Mouse (Mus musculus): ENCODE data around the gene Fam189a1. TPM values are rescaled to one million over a fixed set of nuclear protein-coding genes. Genes with fewer than 3 reads are reported as not detected.

Gene Fam189a1
- polyA plus RNA-seq (2012): not detected in 2 replicates

DNA sequence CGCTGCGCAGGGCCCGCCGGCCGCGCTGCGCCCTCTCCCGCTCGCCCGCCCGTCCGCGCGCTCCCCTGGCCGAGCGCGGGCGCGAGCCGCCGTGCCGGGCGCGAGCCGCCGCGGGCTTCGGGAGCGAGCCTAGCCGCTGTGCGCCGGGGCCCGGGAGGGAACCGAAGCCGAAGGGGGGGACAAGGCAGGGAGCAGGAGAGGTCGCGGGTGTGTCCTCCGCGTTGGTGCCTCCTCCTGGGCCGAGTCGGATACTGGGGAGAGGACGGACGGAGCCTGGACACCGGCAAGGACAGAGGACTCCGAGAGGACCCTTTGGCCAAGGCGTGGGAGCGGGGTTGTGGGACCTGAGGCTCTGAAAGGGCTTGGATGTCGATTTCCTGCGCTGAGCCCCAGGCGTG, at the start of gene Fam189a1:
Fam189a1 (minus strand) TSS at position 57 of the 398 bp plus-strand sequence.
- no peak for TF ChIP-seq GATA1 (IDR thresholded peaks at IDR 0.05; ENCODE audit: low read length)

DNA sequence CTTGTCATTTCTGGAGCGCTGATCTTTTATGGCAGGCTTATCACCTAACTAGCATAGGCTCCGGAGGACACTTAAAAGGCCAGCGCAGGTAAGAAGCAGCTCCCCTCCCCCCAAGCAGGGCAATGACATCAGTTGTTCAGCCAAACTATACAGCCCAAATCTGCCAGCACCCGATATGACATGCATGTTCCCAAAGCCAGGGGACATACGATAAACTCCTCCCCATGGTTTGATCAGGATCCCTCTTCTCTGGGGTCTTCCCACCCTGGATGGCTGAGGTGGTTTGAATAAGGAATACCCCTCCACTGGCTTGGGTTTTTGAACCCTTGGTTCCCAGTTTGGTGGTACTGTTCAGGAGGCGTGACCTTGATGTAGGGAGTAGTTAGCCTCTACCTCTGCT, 49.7 kb upstream of the Fam189a1 start:
- TF ChIP-seq GATA1 (IDR thresholded peaks at IDR 0.05; ENCODE audit: low read length): no peak

DNA sequence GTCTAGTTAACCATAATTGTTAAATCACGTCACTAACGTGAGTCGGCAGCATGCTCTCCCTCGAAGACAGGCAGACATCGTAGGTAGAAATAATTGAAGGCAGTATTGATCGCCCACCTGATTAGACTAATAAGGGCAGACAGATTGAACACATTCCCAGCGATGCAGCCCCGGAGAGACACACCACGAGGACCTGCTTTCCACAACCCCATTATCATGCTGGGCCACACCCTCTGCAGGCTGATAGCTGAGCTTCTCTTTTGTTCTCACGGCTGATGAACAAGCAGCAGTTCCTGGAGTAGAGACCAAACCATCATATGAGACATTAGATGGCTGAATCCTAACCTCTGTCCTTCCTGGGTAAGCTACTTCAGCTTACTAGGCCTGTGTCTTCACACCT, 46.3 kb upstream of the Fam189a1 start:
- no peak for TF ChIP-seq GATA1 (IDR thresholded peaks at IDR 0.05; ENCODE audit: low read length)

DNA sequence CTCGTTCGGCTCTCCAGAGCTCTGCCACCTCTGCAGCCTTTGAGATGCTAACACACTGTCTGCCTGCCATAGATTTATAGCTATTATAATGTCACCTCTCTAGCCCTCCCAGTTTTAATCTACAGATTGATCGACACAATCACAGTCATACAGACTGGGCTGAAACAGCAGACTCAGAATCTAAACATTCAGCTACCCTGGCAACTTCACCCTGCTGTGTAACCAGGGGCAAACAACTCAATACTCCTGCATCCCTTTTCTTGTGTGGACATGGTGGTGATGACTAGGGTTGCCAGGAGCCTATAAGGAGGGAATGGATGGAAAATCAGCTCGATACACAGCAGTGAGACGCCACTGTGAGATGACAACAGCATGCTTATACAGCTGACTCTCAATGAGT, 24.3 kb upstream of the Fam189a1 start:
- no peak for TF ChIP-seq GATA1 (IDR thresholded peaks at IDR 0.05; ENCODE audit: low read length)

DNA sequence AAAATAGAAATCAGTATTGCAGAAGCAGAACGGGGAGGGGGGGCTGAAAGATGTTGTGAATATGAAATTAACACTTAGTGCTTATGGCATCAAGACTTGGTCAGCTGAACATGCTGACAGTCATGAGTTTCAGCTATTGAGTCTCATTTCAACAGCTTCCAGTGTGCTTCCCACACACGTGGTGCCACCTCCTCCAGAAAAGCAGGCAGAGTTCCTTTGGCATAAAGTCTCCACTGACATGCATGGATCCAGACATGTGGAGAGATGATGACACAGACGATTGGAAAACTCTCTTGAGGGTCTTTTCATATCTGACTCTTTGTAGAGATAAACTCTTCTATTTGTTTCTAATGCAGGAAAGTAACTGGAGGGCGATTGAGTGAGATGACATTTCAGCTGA, 14.4 kb upstream of the Fam189a1 start:
- TF ChIP-seq GATA1 (IDR thresholded peaks at IDR 0.05; ENCODE audit: low read length): no peak

- no peak for TF ChIP-seq GATA1 (IDR thresholded peaks at IDR 0.05; ENCODE audit: low read length)
These were observed 958 bp upstream of the Fam189a1 start for GRCm38 (mm10) chr7:65157031-65158025.

DNA sequence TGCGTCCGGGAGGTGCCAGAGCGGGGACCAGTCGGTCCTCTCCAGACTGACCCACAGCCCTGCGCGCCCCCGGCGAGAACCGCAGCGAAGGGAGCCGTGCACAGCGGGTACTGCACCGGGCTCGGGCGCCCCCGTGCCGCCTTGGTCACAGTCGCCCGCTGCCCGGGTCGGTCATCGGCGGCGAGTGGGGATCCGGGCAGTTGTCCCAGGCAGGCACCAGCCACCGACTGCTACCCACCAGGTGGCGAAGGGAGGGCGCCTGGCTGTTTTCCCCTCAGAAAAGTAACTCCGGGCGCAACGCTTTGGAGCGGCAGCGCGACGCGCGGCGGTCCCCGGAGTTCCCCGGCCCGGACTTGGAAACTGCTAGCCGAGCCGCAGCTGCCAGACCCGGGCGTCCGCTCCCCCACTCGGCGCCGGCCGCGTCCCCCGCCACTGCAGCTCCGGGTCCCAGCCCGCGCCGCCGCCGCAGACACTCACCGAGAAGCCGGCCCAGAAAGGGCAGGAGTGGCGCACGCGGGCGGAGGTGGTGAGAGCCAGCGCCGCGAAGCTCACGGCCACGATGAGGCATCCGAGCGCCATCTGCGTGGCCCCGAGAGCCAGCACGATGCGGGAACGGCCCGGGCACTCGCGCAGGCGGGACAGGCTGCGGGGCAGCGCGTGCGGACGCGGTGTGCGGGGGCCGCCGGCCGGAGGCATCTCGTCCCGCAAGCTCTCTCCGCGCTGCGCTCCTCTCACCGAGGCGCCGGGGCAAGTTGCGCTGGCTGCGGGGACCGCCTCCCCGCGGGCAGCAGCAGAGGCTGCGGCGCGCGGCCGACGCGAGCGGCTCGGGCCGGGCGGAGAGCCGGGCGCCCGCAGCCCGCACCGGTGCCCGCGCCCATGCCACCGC, 499 bp downstream of the Fam189a1 start:
- no peak for TF ChIP-seq GATA1 (IDR thresholded peaks at IDR 0.05; ENCODE audit: low read length)

DNA sequence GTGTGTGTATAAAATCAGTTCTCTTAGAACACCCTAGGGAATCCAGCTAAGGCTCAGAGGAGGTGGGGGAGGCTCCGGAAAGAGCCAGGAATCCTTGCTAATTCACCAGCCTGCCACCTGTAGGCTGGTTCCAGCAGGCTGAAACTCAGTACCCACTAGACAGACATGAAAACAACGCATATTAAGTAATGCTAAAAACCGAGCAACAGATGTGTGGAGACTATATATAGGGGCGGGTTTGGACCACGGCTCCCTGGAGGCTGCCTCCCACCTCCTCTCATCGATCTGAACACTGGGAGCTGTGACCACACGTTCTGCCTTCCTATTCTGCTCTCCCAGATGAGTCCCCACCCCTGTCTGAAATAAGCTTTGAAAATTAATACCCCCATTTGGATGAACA, 1.8 kb downstream of the Fam189a1 start:
- TF ChIP-seq GATA1 (IDR thresholded peaks at IDR 0.05; ENCODE audit: low read length): no peak

DNA sequence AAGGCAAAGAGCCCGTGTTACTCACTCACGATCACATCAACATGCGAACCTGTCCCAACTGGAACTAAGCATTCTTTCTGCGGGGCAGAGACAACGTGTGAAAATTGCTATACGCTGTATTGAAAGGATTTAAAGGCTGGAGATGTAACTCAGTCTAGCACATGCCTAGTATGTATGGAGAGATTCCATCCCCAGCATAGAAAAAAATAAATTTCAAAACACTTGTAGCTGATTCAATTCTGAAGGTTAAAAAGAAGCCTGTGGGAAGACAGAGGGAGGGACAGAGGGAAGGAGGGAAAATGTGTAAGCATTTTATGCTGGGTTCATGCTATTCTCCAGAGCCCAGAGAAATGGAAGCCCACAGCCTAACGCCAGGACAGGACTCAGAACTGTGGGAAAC, 2.5 kb downstream of the Fam189a1 start:
- TF ChIP-seq GATA1 (IDR thresholded peaks at IDR 0.05; ENCODE audit: low read length): no peak

GRCm38 (mm10) chr7:65151526-65151925, 4.8 kb downstream of the Fam189a1 start:
- no peak for TF ChIP-seq GATA1 (IDR thresholded peaks at IDR 0.05; ENCODE audit: low read length)

DNA sequence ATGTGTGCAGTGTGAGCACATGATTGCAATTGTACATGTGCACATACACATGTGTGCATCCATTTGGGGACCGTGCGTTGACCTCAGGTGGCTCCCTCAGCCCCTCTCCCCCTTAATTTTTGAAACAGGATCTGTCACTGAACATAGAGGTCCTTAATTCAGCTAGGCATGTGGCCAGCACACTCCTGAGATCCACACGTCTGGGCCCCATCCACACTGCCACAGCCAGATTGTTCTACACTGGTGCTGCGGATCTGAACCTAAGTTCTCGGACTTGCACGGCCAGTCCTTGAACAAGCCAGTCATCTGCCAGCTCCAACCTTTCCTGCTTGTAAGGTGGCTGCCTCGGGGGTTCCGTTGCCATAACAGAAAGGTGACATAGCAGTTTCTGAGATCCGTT, 7.3 kb downstream of the Fam189a1 start:
- no peak for TF ChIP-seq GATA1 (IDR thresholded peaks at IDR 0.05; ENCODE audit: low read length)

- TF ChIP-seq GATA1 (IDR thresholded peaks at IDR 0.05; ENCODE audit: low read length): no peak
These were observed 11.5 kb downstream of the Fam189a1 start for GRCm38 (mm10) chr7:65144881-65145280.

DNA sequence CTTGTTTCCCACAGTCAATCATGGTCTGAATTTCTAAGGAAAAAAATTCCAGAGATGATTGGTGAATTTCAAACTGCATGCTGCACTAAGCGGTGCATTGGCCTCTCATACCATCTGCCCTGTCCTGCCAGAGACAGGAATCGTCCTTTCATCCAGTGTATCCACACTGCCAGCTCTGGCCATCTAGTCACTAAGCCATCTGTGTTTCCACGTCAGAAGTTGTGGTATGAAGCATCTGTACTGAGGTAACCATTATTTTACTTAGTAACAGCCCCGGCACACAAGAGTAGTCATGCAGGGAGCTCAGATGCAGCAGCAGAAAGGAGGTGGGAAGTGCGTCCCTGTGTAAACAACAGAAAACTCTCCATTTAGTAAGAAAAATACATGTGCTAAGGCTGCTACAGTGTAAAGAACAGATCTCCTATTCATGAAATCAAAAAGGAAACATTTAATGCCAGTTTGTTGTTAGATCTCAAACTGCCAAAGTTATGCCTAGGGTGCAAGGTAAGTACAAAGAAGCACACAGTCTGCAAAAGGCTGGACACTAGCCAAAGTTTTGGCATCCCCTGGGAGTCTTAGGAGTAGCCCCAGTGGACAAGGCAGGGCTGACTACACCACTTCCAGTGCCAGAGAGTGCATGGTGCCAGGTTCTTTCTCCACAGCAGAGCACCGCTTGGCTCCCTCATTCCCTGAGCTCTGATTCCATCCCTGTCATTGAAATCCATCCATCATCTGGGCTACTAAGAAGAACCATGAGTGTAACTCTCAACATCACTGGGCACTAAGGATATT, 14.3 kb downstream of the Fam189a1 start:
- no peak for TF ChIP-seq GATA1 (IDR thresholded peaks at IDR 0.05; ENCODE audit: low read length)

- TF ChIP-seq GATA1 (IDR thresholded peaks at IDR 0.05; ENCODE audit: low read length): no peak
These were observed 15.5 kb downstream of the Fam189a1 start for GRCm38 (mm10) chr7:65140832-65141231.

- TF ChIP-seq GATA1 (IDR thresholded peaks at IDR 0.05; ENCODE audit: low read length): no peak
These were observed 16.3 kb downstream of the Fam189a1 start for GRCm38 (mm10) chr7:65140099-65140498.
